Mouse (Mus musculus) lung, adult 2 months (tissue): Measurements from ENCODE around the gene Nrap. TPM values are rescaled to one million over a fixed set of nuclear protein-coding genes. Genes with fewer than 3 reads are reported as not detected.
A peak's percentile ranks its signal among the peaks of the same experiment; 100 is the strongest.

ENCODE experiments used
- DNase-seq: peaks from one replicate; pipeline ENCODE4 v3.0.0; 2022
- H3K4me1 ChIP-seq: fragments of 200-500 bp; 2 replicates; pipeline ENCODE4 v1.6.1; 2011; ENCODE audit warnings: low read length; ENCODE audit not compliant: control insufficient read depth, insufficient read depth
- H3K4me3 ChIP-seq: fragments of 200-500 bp; replicated peaks from 2 replicates; pipeline ENCODE3; 2011; ENCODE audit warnings: low read depth, mild to moderate bottlenecking, control low read depth, low read length; ENCODE audit errors: extremely low read depth
- CTCF ChIP-seq: fragments of 200-500 bp; IDR thresholded peaks from 2 replicates; pipeline ENCODE4 v1.5.1; 2011; ENCODE audit warnings: mild to moderate bottlenecking, low read length, control low read depth; ENCODE audit not compliant: insufficient read depth
- POLR2A ChIP-seq: fragments of 200-500 bp; IDR thresholded peaks from 2 replicates; pipeline ENCODE4 v1.6.1; 2011; ENCODE audit warnings: low read depth, mild to moderate bottlenecking, control low read depth, low read length, borderline replicate concordance; ENCODE audit errors: extremely low read depth
- WGBS: fragments of 180-500 bp; shearing (Covaris S2); methylation state at CpG from one replicate; pipeline ENCODE4 v1.1.7; 2018; 5-methylcytosine and 5-hydroxymethylcytosine counted together
- polyA plus RNA-seq: library from polyadenylated mRNA; depleted of rRNA; stranded (reverse); fragments of >200 nt; gene quantifications from 2 replicates; pipeline ENCODE4 v1.2.3, GENCODE M21; 2012

The Nrap gene
- polyA plus RNA-seq, 1 experiment: 9.4 TPM

DNA sequence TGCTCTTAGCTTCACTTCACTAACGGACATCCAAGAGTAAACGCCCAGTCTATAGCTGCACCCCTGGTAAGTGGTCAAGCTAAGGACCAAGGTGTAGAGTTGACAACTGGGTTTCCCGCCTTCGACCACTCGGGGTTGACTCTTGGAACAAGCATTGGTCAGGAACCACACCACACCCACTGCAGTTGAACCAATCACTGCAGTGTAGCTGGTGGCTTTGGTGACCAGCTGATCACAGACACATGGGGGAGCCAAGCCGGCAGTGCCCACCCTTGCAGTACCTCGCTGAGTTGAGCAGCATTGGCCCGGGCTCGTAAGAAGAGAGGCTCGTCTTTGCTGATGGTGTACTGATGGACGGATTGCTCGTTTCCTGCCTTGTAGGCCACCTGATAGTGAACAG, 34.6 kb downstream of the Nrap start:
- TF ChIP-seq POLR2A (no peak), CTCF (no peak)
- H3K4me3 ChIP-seq: no peak overlapping the region
- 81% methylated on average over 12 of the region's 12 CpGs for WGBS
- no peak for DNase-seq
- H3K4me1 ChIP-seq: no peaks in the 10 kb centered on the region

DNA sequence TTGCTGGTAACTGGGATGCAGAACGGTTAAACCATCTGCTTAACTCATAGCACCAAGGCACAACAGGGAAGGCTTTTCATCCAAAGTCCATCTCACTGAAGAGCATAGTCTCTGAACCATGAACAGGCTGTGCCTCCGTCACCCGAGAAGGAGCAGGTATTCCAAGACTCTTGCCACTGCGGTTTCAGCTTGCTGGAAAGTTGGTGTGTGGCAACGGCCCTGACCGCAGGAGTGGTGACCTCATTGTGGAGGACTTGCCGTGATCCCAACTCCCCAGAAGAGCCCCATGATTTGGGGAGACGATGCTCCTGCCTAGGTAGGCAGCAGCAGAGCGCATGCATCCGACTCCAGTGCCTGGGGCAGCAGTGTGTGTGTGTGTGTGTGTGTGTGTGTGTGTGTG, 36.1 kb downstream of the Nrap start:
- no peak overlapping the region for H3K4me3 ChIP-seq
- no peaks in the 10 kb centered on the region for H3K4me1 ChIP-seq
- no peak for DNase-seq
- no peak for TF ChIP-seq CTCF
- TF ChIP-seq POLR2A: no peak
- WGBS: 86% methylated on average over 10 of the region's 10 CpGs

DNA sequence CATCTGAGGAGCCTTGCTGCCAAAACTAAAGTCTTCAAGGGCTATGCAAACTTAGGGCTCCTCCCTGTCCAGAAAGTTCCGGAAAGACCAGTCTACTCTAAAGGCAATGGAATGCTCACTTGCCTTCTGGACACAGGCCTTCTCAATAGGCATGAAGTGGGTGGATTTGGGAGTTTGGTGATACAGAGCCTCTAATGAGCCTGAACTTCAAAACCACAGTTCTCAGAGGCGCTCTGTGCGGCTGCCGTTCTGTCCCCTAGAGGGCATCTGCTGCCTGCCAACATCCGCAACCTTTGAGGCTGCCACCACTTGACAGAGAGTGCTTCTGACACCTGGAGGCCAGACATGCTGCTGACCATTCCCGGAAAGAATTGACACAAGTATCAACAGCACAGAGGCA, 40.5 kb downstream of the Nrap start:
- no peak for DNase-seq
- TF ChIP-seq POLR2A (no peak), CTCF (peak; percentile 25; the same call in 1 of the 2 replicates)
- WGBS: 24% methylated on average over 6 of the region's 6 CpGs
- H3K4me1 ChIP-seq: no peaks in the 10 kb centered on the region
- no peak overlapping the region for H3K4me3 ChIP-seq

DNA sequence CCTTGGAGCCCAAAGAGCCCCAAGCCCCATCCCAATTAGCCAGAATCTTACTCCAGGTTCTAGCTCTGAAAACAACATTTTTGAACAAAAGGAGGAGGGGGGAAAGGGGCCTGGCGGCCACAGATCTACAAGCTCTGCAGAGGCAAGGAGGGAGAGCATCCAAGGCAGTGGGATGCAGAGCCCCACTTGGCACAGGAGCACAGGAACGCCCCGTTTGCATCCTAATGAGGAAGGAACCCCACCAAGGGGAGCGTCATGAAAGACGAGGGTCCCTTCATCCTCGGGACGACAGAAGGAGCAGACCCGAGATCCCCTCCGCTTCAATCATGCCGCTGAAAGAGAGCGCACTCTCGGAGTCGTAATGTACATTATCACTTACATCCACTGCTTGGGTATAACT, 43.1 kb downstream of the Nrap start:
- Histone ChIP-seq H3K4me3 (no peak overlapping the region), H3K4me1 (no peaks in the 10 kb centered on the region)
- no peak for DNase-seq
- TF ChIP-seq CTCF (no peak), POLR2A (no peak)
- WGBS: 53% methylated on average over 13 of the region's 13 CpGs

DNA sequence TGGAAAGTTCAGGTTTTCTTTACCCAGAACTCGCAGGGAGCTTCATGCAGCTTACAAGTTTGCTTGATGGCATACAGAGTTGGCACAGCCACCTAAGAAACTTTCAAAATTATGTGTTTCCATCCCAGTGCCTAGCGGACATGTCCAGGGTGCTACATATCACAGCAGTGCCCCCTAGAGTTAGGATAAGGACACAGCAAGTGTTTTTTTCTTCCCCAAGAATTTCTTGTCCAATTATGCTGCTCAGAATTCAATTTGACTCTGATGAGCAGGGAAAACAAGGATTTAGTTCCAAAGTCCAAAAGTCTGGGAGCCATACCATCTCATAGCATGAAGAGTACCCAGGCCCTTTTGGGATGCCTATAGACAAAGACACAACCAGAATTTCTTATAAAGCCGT, 43.8 kb downstream of the Nrap start:
- TF ChIP-seq POLR2A: no peak
- peak; percentile 32; the same call in 1 of the 2 replicates for TF ChIP-seq CTCF
- WGBS: 60% methylated on average over 3 of the region's 3 CpGs
- no peak for DNase-seq
- Histone ChIP-seq H3K4me1 (no peaks in the 10 kb centered on the region), H3K4me3 (no peak overlapping the region)

DNA sequence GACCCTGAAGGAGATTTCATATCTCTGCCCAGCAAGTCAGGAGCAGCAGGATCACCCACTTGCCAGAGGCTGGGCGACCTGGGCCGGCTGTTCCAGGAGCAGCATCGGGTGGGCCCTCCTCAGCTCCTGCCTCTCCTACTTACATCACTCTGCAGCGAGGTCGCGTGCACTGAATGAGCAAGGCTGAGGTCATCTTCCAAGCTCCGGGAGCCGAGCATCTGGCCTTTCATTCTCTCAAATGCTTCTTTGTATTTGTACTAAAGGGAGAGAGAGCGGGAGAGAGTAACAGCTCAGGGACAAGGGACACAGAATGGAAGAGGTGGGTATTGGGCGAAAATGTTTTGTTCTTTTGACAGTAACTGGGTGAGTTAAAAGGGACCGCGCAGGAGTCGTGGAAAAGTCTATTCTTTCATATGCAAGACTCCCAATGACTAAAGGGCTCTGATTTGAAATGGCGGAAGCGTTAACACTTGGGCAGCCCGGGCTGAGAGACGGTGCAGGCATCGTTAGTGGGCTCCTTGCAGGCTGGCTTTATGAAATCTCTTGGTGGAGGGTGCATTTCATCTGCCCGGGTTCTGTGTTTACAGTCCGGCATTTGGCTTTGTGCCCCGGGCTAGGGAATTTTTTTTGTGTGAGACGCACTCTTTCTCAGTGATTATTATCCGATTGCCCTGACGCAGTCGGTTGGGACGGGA, 45.8 kb downstream of the Nrap start:
- no peak overlapping the region for H3K4me3 ChIP-seq
- 73% methylated on average over 26 of the region's 26 CpGs for WGBS
- no peaks in the 10 kb centered on the region for H3K4me1 ChIP-seq
- no peak for TF ChIP-seq POLR2A
- TF ChIP-seq CTCF: no peak
- no peak for DNase-seq

DNA sequence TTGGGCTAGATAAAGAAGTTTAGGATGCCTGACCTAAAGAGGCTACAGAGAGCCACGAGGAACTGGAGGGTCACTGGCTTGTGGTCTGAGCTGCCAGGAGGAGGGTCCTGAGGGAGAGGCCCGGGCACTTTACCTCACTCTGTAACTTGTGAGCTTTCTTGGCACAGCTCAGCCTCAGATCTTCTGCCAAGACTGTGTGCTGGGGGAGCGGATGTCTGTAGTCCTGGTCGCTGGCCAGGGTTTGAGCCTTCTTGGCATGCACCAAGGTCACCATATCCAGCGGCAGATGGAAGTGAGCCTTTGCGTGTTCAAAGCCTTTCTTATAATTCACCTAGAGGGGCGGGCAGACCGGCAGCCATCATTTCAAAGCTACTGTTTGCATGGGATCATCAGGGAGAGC, 47.8 kb downstream of the Nrap start:
- H3K4me3 ChIP-seq: no peak overlapping the region
- TF ChIP-seq POLR2A (no peak), CTCF (no peak)
- no peaks in the 10 kb centered on the region for H3K4me1 ChIP-seq
- no peak for DNase-seq
- 48% methylated on average over 8 of the region's 8 CpGs for WGBS

DNA sequence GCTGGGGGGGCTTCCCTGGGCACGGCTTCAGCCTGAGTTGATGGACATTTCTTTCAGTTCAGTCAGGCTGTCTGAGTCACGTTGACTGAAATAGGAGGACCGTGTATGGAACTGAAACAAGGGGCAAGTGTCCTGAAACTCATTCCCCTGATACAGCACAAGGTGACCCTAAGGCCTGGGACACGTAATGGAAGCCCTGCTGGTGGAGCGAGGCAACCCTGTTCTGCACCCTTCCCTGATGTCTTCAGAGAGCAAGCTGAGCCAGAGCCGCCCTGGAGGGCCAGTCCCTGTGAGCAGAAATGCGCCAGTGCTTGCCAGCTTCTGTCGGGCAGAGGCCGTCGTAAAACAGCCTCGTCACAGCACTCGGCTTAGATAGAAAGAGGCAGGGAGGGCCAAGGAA, 53.0 kb downstream of the Nrap start:
- 75% methylated on average over 12 of the region's 12 CpGs for WGBS

DNA sequence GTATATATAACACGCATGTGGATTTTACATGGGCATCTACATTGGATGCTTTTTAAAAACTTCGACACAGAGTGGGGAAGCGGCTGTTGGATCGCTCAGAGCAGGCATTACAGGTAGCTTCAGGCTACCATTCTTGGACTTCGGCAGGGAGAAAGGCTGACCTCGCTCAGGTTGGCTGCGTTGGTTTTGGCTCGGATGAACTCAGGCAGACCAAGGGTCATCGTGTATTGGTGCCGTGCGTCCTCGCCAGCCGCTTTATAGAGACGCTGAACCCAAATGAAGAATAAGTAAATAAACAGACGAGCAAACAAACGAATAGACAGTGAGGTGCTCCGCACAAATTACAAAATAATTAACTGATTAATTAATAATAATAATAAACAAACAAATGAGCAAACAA, 53.5 kb downstream of the Nrap start:
- 81% methylated on average over 17 of the region's 17 CpGs for WGBS
- TF ChIP-seq CTCF (no peak), POLR2A (no peak)
- H3K4me3 ChIP-seq: no peak overlapping the region
- no peak for DNase-seq
- no peaks in the 10 kb centered on the region for H3K4me1 ChIP-seq

More for the DNA sequence above, 53.0 kb downstream of the Nrap start:
- Histone ChIP-seq H3K4me1 (no peaks in the 10 kb centered on the region), H3K4me3 (no peak overlapping the region)
- TF ChIP-seq POLR2A: no peak
- TF ChIP-seq CTCF: no peak
- no peak for DNase-seq

DNA sequence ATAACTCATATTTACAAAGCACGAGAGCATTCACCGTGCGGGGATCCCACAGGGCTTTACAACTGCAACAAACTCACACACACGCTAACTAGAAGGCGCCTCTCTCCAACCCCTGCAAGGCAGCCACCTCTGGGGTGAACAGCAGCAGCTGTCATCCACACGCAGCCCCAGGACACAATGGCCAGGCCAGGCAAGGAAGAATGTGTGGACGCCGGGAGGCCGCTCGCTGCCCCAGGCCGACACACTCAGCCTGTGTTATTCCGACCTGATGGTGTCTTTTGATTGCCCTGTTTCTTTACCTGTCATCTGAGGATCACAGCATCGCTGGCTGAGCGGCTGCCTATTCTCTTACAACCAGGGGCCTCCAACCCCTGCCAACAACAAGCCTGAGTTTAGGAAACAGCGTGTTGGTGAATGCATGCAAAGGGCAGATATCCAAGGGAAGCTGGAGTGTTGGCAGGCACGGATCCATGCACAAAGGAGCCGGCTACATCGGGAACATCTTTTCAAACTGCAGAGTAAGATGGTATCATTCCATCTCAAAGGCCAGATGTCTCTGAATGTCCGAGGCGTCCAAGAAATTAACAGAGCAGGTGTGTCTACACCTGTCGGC, 63.5 kb downstream of the Nrap start:
- WGBS: 73% methylated on average over 21 of the region's 21 CpGs
- no peak overlapping the region for H3K4me3 ChIP-seq
- no peak for DNase-seq
- no peak for TF ChIP-seq CTCF
- no peak for TF ChIP-seq POLR2A
- H3K4me1 ChIP-seq: no peaks in the 10 kb centered on the region

DNA sequence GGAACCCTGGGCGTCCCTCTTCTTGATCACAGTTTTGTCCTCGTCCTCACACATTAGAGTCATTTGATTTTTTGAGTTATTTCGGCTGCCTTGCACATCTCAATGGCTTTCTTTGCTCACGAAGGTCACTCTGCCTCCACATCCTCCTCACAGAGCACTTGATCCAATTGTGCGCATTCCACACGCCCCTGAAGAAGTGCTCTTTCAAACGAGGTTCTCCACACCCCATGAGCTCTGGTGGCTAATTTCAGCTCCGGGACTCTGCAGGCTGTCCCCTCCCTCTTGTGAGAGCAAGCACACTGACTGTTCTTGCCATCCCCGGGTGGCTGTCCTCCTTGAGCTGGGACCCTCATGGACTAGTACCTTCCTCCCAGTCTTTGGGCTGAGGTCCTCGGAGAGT, 64.2 kb downstream of the Nrap start:
- H3K4me1 ChIP-seq: no peaks in the 10 kb centered on the region
- H3K4me3 ChIP-seq: no peak overlapping the region
- 59% methylated on average over 10 of the region's 10 CpGs for WGBS
- DNase-seq: no peak
- TF ChIP-seq CTCF (no peak), POLR2A (no peak)
